Mouse (Mus musculus) lung, postnatal 0 days (tissue): ENCODE data around the gene Vdac2.

Source experiments
- CTCF ChIP-seq: IDR thresholded peaks from 2 replicates; pipeline ENCODE4 v1.5.1; 2016; ENCODE audit warnings: antibody characterized with exemption, mild to moderate bottlenecking
- EP300 ChIP-seq: IDR thresholded peaks from 2 replicates; pipeline ENCODE4 v1.6.1; 2016; ENCODE audit warnings: antibody characterized with exemption, mild to moderate bottlenecking, control low read depth

GRCm38 (mm10) chr14:21811301-21811700 lies 13.7 kb upstream of the Vdac2 start:
- TF ChIP-seq CTCF (no peak), EP300 (no peak)
